Mouse (Mus musculus) CH12.LX (cell line): ENCODE results near the gene Gm43518. TPM values are rescaled to one million over a fixed set of nuclear protein-coding genes. Genes with fewer than 3 reads are reported as not detected.
A peak's percentile ranks its signal among the peaks of the same experiment; 100 is the strongest.

Experiments used
- DNase-seq: peaks from one replicate; pipeline ENCODE4 v3.0.0-alpha.2; 2013; ENCODE audit errors: extremely low read depth
- H3K27ac ChIP-seq: 2 replicates; pipeline ENCODE4 v1.5.1; 2012; ENCODE audit warnings: low read depth, mild to moderate bottlenecking, control low read depth, moderate library complexity; ENCODE audit not compliant: insufficient read depth
- H3K27me3 ChIP-seq: replicated peaks from 2 replicates; pipeline ENCODE3; 2012; ENCODE audit warnings: inconsistent platforms
- H3K36me3 ChIP-seq, 2 experiments: replicated peaks in 1 of 2; 2 replicates each; pipeline versions ENCODE3 to v1.6.1; 2012; ENCODE audit warnings: inconsistent platforms in 1 of 2, low read length in 1 of 2, mild to moderate bottlenecking in 1 of 2, mixed read lengths in 1 of 2, moderate library complexity in 1 of 2; ENCODE audit not compliant: control insufficient read depth in 1 of 2, insufficient read depth in 1 of 2
- H3K4me1 ChIP-seq, 2 experiments: 2 replicates each; pipeline ENCODE4 v1.6.1; 2012; ENCODE audit warnings: inconsistent platforms in 1 of 2, moderate library complexity in 1 of 2; ENCODE audit not compliant: insufficient read depth in 2 of 2, control insufficient read depth in 1 of 2
- H3K4me2 ChIP-seq: 2 replicates; pipeline ENCODE4 v1.6.1; 2012; ENCODE audit warnings: low read depth, mild to moderate bottlenecking, control low read depth; ENCODE audit not compliant: poor library complexity, insufficient read depth, severe bottlenecking
- H3K4me3 ChIP-seq, 3 experiments: fragments of 150-350 bp in 1 of 3; sonication (generic) in 1 of 3; replicated peaks in 1 of 3; 2 replicates each; pipeline versions ENCODE3 to v1.5.1; 2011 to 2012; ENCODE audit warnings: low read depth in 2 of 3, low read length in 2 of 3, mild to moderate bottlenecking in 2 of 3, moderate library complexity in 2 of 3, control low read depth in 1 of 3, improper control_type of control experiment in 1 of 3, inconsistent platforms in 1 of 3, mixed read lengths in 1 of 3; ENCODE audit not compliant: poor library complexity in 1 of 3
- H3K79me2 ChIP-seq: replicated peaks from 2 replicates; pipeline ENCODE4 v1.6.1; 2012; ENCODE audit warnings: mild to moderate bottlenecking, moderate library complexity; ENCODE audit not compliant: control insufficient read depth, poor library complexity, insufficient read depth, severe bottlenecking; ENCODE audit errors: extremely low read depth
- H3K9ac ChIP-seq: 2 replicates; pipeline ENCODE4 v1.6.1; 2012; ENCODE audit warnings: low read depth, mild to moderate bottlenecking, control low read depth, moderate library complexity; ENCODE audit not compliant: insufficient read depth
- H3K9me3 ChIP-seq: replicated peaks from 2 replicates; pipeline ENCODE3; 2012; ENCODE audit warnings: low read length, inconsistent platforms, mixed read lengths
- BHLHE40 ChIP-seq: IDR thresholded peaks from 2 replicates; pipeline ENCODE4 v1.6.1; 2011; ENCODE audit warnings: mild to moderate bottlenecking, low read depth, low read length, improper control_type of control experiment
- CHD1 ChIP-seq: IDR thresholded peaks from 2 replicates; pipeline ENCODE4 v1.6.1; 2012; ENCODE audit warnings: low read depth, low read length, improper control_type of control experiment, inconsistent platforms
- CHD2 ChIP-seq: IDR thresholded peaks from 2 replicates; pipeline ENCODE4 v1.6.1; 2011; ENCODE audit warnings: low read length, improper control_type of control experiment
- CTCF ChIP-seq, 2 experiments: IDR thresholded peaks in 1 of 2; conservative IDR thresholded peaks in 1 of 2; 2 replicates each; pipeline ENCODE4 v1.5.1; 2011 to 2012; ENCODE audit warnings: low read depth in 2 of 2, low read length in 2 of 2, improper control_type of control experiment in 1 of 2, inconsistent platforms in 1 of 2, mild to moderate bottlenecking in 1 of 2, moderate library complexity in 1 of 2
- E2F4 ChIP-seq: IDR thresholded peaks from 2 replicates; pipeline ENCODE4 v1.6.1; 2011; ENCODE audit warnings: low read depth, low read length, improper control_type of control experiment; ENCODE audit not compliant: insufficient replicate concordance
- ELF1 ChIP-seq: IDR thresholded peaks from 2 replicates; pipeline ENCODE4 v1.6.1; 2014; ENCODE audit warnings: low read depth, mild to moderate bottlenecking, inconsistent platforms, low read length, improper control_type of control experiment
- EP300 ChIP-seq: IDR thresholded peaks from 2 replicates; pipeline ENCODE4 v1.6.1; 2011; ENCODE audit warnings: low read length, improper control_type of control experiment
- ETS1 ChIP-seq: conservative IDR thresholded peaks from 2 replicates; pipeline ENCODE4 v1.6.1; 2012; ENCODE audit warnings: low read depth, mild to moderate bottlenecking, inconsistent platforms, low read length, improper control_type of control experiment, moderate library complexity
- GABPA ChIP-seq: IDR thresholded peaks from 2 replicates; pipeline ENCODE4 v1.6.1; 2012; ENCODE audit warnings: low read depth, low read length, improper control_type of control experiment, inconsistent platforms; ENCODE audit not compliant: insufficient replicate concordance
- HCFC1 ChIP-seq: IDR thresholded peaks from 2 replicates; pipeline ENCODE4 v1.6.1; 2012; ENCODE audit warnings: low read depth, mild to moderate bottlenecking, inconsistent platforms, low read length, improper control_type of control experiment
- IRF4 ChIP-seq: IDR thresholded peaks from 2 replicates; pipeline ENCODE4 v1.6.1; 2014; ENCODE audit warnings: low read depth, mild to moderate bottlenecking, inconsistent platforms, low read length, improper control_type of control experiment
- JUN ChIP-seq: IDR thresholded peaks from 2 replicates; pipeline ENCODE4 v1.6.1; 2011; ENCODE audit warnings: low read depth, mild to moderate bottlenecking, low read length, improper control_type of control experiment, moderate library complexity; ENCODE audit not compliant: insufficient read depth
- JUND ChIP-seq: conservative IDR thresholded peaks from 2 replicates; pipeline ENCODE4 v1.6.1; 2011; ENCODE audit warnings: low read depth, low read length, improper control_type of control experiment
- KAT2A ChIP-seq: IDR thresholded peaks from 2 replicates; pipeline ENCODE4 v1.6.1; 2012; ENCODE audit warnings: low read length, improper control_type of control experiment, inconsistent platforms; ENCODE audit not compliant: insufficient replicate concordance
- MAFK ChIP-seq: IDR thresholded peaks from 2 replicates; pipeline ENCODE4 v1.6.1; 2011; ENCODE audit warnings: low read length, improper control_type of control experiment; ENCODE audit not compliant: insufficient replicate concordance
- MAX ChIP-seq: IDR thresholded peaks from 2 replicates; pipeline ENCODE4 v1.6.1; 2011; ENCODE audit warnings: low read length, improper control_type of control experiment
- MAZ ChIP-seq: IDR thresholded peaks from 2 replicates; pipeline ENCODE4 v1.6.1; 2012; ENCODE audit warnings: low read depth, mild to moderate bottlenecking, inconsistent platforms, low read length, improper control_type of control experiment, moderate library complexity
- MEF2A ChIP-seq: IDR thresholded peaks from 2 replicates; pipeline ENCODE4 v1.6.1; 2014; ENCODE audit warnings: low read depth, mild to moderate bottlenecking, inconsistent platforms, low read length, improper control_type of control experiment, borderline replicate concordance
- MXI1 ChIP-seq: IDR thresholded peaks from 2 replicates; pipeline ENCODE4 v1.6.1; 2011; ENCODE audit warnings: mild to moderate bottlenecking, low read depth, low read length, improper control_type of control experiment
- MYC ChIP-seq: IDR thresholded peaks from 2 replicates; pipeline ENCODE4 v1.6.1; 2011; ENCODE audit warnings: low read depth, mild to moderate bottlenecking, improper control_type of control experiment, low read length
- NELFE ChIP-seq: IDR thresholded peaks from 2 replicates; pipeline ENCODE4 v1.6.1; 2011; ENCODE audit warnings: low read depth, low read length, improper control_type of control experiment
- NRF1 ChIP-seq: IDR thresholded peaks from 2 replicates; pipeline ENCODE4 v1.6.1; 2014; ENCODE audit warnings: low read depth, mild to moderate bottlenecking, inconsistent platforms, low read length, improper control_type of control experiment, moderate library complexity
- PAX5 ChIP-seq: IDR thresholded peaks from 2 replicates; pipeline ENCODE4 v1.6.1; 2012; ENCODE audit warnings: low read length, inconsistent platforms, mixed read lengths
- POLR2A ChIP-seq: IDR thresholded peaks from 2 replicates; pipeline ENCODE4 v1.6.1; 2011; ENCODE audit warnings: low read depth, mild to moderate bottlenecking, improper control_type of control experiment, low read length
- POLR2AphosphoS2 ChIP-seq: IDR thresholded peaks from 2 replicates; pipeline ENCODE4 v1.6.1; 2011; ENCODE audit warnings: low read depth, low read length, improper control_type of control experiment
- RAD21 ChIP-seq: IDR thresholded peaks from 2 replicates; pipeline ENCODE4 v1.6.1; 2011; ENCODE audit warnings: low read depth, mild to moderate bottlenecking, low read length, improper control_type of control experiment, moderate library complexity
- RCOR1 ChIP-seq: conservative IDR thresholded peaks from 2 replicates; pipeline ENCODE4 v1.6.1; 2012; ENCODE audit warnings: low read depth, mild to moderate bottlenecking, inconsistent platforms, low read length, improper control_type of control experiment
- SIN3A ChIP-seq: IDR thresholded peaks from 2 replicates; pipeline ENCODE4 v1.6.1; 2012; ENCODE audit warnings: low read length, improper control_type of control experiment, inconsistent platforms
- SMC3 ChIP-seq: IDR thresholded peaks from 2 replicates; pipeline ENCODE4 v1.6.1; 2011; ENCODE audit warnings: low read depth, low read length, improper control_type of control experiment
- TBP ChIP-seq: conservative IDR thresholded peaks from 2 replicates; pipeline ENCODE4 v1.6.1; 2011; ENCODE audit warnings: low read depth, low read length, improper control_type of control experiment
- TCF12 ChIP-seq: IDR thresholded peaks from 2 replicates; pipeline ENCODE4 v1.6.1; 2014; ENCODE audit warnings: low read depth, mild to moderate bottlenecking, inconsistent platforms, low read length, improper control_type of control experiment
- UBTF ChIP-seq: IDR thresholded peaks from 2 replicates; pipeline ENCODE4 v1.6.1; 2012; ENCODE audit warnings: low read depth, mild to moderate bottlenecking, inconsistent platforms, low read length, improper control_type of control experiment, moderate library complexity
- USF1 ChIP-seq: IDR thresholded peaks from 2 replicates; pipeline ENCODE4 v1.6.1; 2014; ENCODE audit warnings: low read depth, mild to moderate bottlenecking, inconsistent platforms, low read length, improper control_type of control experiment
- USF2 ChIP-seq: conservative IDR thresholded peaks from 2 replicates; pipeline ENCODE4 v1.6.1; 2011; ENCODE audit warnings: low read depth, low read length, improper control_type of control experiment
- ZC3H11A ChIP-seq: IDR thresholded peaks from 2 replicates; pipeline ENCODE4 v1.6.1; 2012; ENCODE audit warnings: low read depth, mild to moderate bottlenecking, inconsistent platforms, low read length, improper control_type of control experiment
- ZKSCAN1 ChIP-seq: IDR thresholded peaks from 2 replicates; pipeline ENCODE4 v1.6.1; 2012; ENCODE audit warnings: low read depth, inconsistent platforms, low read length, improper control_type of control experiment, borderline replicate concordance
- ZMIZ1 ChIP-seq: IDR thresholded peaks from 2 replicates; pipeline ENCODE4 v1.6.1; 2012; ENCODE audit warnings: low read depth, mild to moderate bottlenecking, inconsistent platforms, low read length, improper control_type of control experiment
- ZNF384 ChIP-seq: IDR thresholded peaks from 2 replicates; pipeline ENCODE4 v1.6.1; 2012; ENCODE audit warnings: low read depth, low read length, improper control_type of control experiment, inconsistent platforms
- dilution Hi-C: fragments of 300-500 bp; cut with MboI; formaldehyde crosslinking; loops from 2 replicates; pipeline ENCODE4 v1.14.3; 2020; ENCODE audit warnings: low sequenced_read_pairs; ENCODE audit not compliant: extremely low pct_unique_long_range_greater_than_20kb, extremely low pct_ligation_motif_present
- in situ Hi-C: fragments of 300-500 bp; cut with MboI; formaldehyde crosslinking; loops from 3 replicates; pipeline ENCODE4 v1.14.3; 2019; ENCODE audit warnings: low sequenced_read_pairs, low pct_ligation_motif_present, low pct_unique_long_range_greater_than_20kb, mixed read lengths
- polyA plus RNA-seq: library from polyadenylated mRNA; unstranded; fragments of >175 nt; gene quantifications from 2 replicates; pipeline ENCODE4 v1.2.1, GENCODE M21; 2012; ENCODE audit warnings: low read depth; ENCODE audit not compliant: insufficient read length
- total RNA-seq, 2 experiments: library from RNA; depleted of rRNA; stranded (reverse); fragments of 300-350 nt in 1 of 2; fragments of >200 nt in 1 of 2; gene quantifications; 2 replicates each; pipeline ENCODE4 v1.2.3; 2012 to 2014

Gene Gm43518
- total and polyA plus RNA-seq, 3 experiments, result 0.87 TPM; not detected in 2

GRCm38 (mm10) chr5:123893520-123893919 lies 33.7 kb upstream of the Gm43518 start:
- H3K9ac ChIP-seq, result no peak overlapping the region
- TF ChIP-seq JUN (peak; percentile 47), ZNF384 (no peak), CHD2 (no peak), MYC (peak; percentile 84), RAD21 (no peak), NRF1 (no peak), MAX (peak; percentile 84), JUND (no peak), MEF2A (peak; percentile 48; the same call in 1 of the 2 replicates), IRF4 (no peak), ELF1 (no peak), SMC3 (no peak), ZKSCAN1 (no peak), RCOR1 (no peak), ZMIZ1 (no peak), CHD1 (no peak), KAT2A (no peak), SIN3A (no peak), USF2 (no peak), TBP (no peak), MAFK (no peak), TCF12 (no peak), MAZ (no peak), POLR2A (no peak), E2F4 (no peak), HCFC1 (no peak), ETS1 (0 out of 2 replicates have a peak, but pooled peaks have one; percentile 46), CTCF (conservative IDR thresholded peaks at IDR 0.05 in 1 of 2, IDR thresholded peaks at IDR 0.05 in 1 of 2; ENCODE audit: low read depth in 2 of 2, low read length in 2 of 2) (no peak), UBTF (no peak), BHLHE40 (peak; percentile 64), EP300 (no peak; the same call in 1 of the 2 replicates), MXI1 (no peak), ZC3H11A (no peak), USF1 (no peak), PAX5 (no peak), NELFE (no peak), POLR2AphosphoS2 (no peak), GABPA (no peak)
- DNase-seq, result no peak
- H3K27ac ChIP-seq, result no peak overlapping the region
- H3K36me3 ChIP-seq, result no peaks in the 10 kb centered on the region
- H3K4me1 ChIP-seq, result peaks cover 5 to 35% of the 10 kb centered on the region in 2 experiments; a peak in 3 of 4 replicates
- H3K27me3 ChIP-seq, result no peaks in the 10 kb centered on the region
- H3K9me3 ChIP-seq, result no peaks in the 10 kb centered on the region
- dilution Hi-C loops (no loop called here), in situ Hi-C loops (no loop called here)
- no peak overlapping the region for H3K4me2 ChIP-seq
- H3K79me2 ChIP-seq, result no peaks in the 10 kb centered on the region
- H3K4me3 ChIP-seq, result no peak overlapping the region
